Mouse (Mus musculus) hindbrain, embryonic 11.5 days (tissue): Measurements from ENCODE around the gene Cd70. TPM values are rescaled to one million over a fixed set of nuclear protein-coding genes. Genes with fewer than 3 reads are reported as not detected.
A peak's percentile ranks its signal among the peaks of the same experiment; 100 is the strongest.

Experiments
- ATAC-seq: fragments of 200-750 bp; cut with Nextera tagmentation; 2 replicates; pipeline ENCODE4 v1.8.0; 2017; ENCODE audit warnings: mild to moderate bottlenecking, moderate TSS enrichment, moderate library complexity; ENCODE audit not compliant: low FRiP score
- DNase-seq: peaks from one replicate; pipeline ENCODE4 v3.0.0-alpha.2; 2015; ENCODE audit warnings: low spot score
- H3K27ac ChIP-seq: fragments of 300-500 bp; sonication (generic); 2 replicates; pipeline ENCODE4 v1.5.1; 2014; ENCODE audit warnings: mild to moderate bottlenecking, low read depth, low read length
- H3K27me3 ChIP-seq: fragments of 300-500 bp; sonication (generic); 2 replicates; pipeline ENCODE4 v1.6.1; 2014; ENCODE audit warnings: mild to moderate bottlenecking, low read length, moderate library complexity, mixed read lengths; ENCODE audit not compliant: control insufficient read depth, insufficient read depth
- H3K36me3 ChIP-seq: fragments of 300-500 bp; sonication (generic); 2 replicates; pipeline ENCODE4 v1.6.1; 2014; ENCODE audit warnings: mild to moderate bottlenecking, low read length, moderate library complexity, mixed read lengths; ENCODE audit not compliant: control insufficient read depth, insufficient read depth
- H3K4me1 ChIP-seq: fragments of 300-500 bp; sonication (generic); replicated peaks from 2 replicates; pipeline ENCODE4 v1.6.1; 2014; ENCODE audit warnings: low read length, mixed read lengths; ENCODE audit not compliant: control insufficient read depth, insufficient read depth
- H3K4me2 ChIP-seq: fragments of 300-500 bp; sonication (generic); replicated peaks from 2 replicates; pipeline ENCODE4 v1.6.1; 2014; ENCODE audit warnings: mild to moderate bottlenecking, low read depth, low read length
- H3K4me3 ChIP-seq: fragments of 300-500 bp; sonication (generic); 2 replicates; pipeline ENCODE4 v1.5.1; 2014; ENCODE audit warnings: low read depth, low read length
- H3K9ac ChIP-seq: fragments of 300-500 bp; sonication (generic); 2 replicates; pipeline ENCODE4 v1.6.1; 2014; ENCODE audit warnings: low read depth, low read length
- H3K9me3 ChIP-seq: fragments of 300-500 bp; sonication (generic); 2 replicates; pipeline ENCODE4 v1.6.1; 2016; ENCODE audit warnings: low read length; ENCODE audit not compliant: control insufficient read depth
- WGBS: fragments of 180-500 bp; shearing (Covaris S2); extraction: QIAGEN DNeasy Blood & Tissue Kit; methylation state at CpG from one replicate; pipeline ENCODE4 v1.1.7; 2014; 5-methylcytosine and 5-hydroxymethylcytosine counted together
- polyA plus RNA-seq: library from polyadenylated mRNA; unstranded; fragments of >200 nt; fragmentation: Nextera tagmentation; extraction: Ambion mirVana; gene quantifications from 2 replicates; pipeline ENCODE4 v1.2.1, GENCODE M21; 2014

Gene Cd70
- polyA plus RNA-seq = 0.28 TPM in 1 of 2 replicates, not detected in the other

DNA sequence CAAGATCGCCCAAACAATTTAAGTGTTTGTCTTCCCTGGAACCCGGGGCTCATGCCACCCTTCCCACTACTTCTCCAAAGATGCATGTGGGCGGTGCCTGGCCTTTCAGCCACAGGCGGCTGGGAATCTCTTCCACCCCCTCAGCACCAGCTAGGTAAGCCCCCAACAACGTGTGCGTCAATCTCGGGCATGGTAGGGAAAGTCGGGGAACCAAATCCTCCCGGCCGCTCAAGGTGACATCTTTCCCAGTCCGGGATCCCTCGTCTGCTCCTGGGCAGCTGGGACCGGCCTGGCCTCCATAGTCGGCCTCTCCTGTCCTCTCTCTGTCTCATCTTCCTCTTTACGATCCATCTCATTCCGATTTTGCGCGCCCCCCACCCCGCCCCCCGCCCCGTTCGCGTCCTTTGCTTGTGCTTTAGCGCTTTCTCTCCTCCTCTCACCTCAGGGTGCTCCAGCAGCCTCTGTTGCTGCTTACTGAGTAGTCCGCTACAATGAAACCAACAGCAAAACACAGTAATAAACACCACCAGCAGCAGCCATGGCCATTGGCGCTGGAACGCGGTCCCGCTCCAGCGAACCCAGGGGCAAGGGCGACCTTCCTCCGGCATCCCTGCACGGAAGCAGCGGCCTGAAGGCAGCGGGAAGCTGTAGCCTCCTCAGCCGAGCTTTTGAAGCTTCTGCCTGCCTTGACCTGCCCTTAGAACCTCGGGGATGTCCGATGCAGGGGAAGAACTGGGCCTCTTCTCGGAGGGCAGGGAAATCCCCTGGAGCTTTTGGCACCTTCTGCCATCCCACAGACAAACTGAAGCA is at the start of gene Cd70:
Gene Cd70 (minus strand): TSS at position 784 of the 810 bp plus-strand sequence.
- WGBS = 4% methylated on average over 38 of the region's 39 CpGs
- H3K27me3 ChIP-seq = peaks cover 23% of the 10 kb centered on the region
- no peaks in the 10 kb centered on the region for H3K36me3 ChIP-seq
- H3K4me3 ChIP-seq = peak within 1 kb of the TSS; percentile 28
- H3K4me2 ChIP-seq = peak within 1 kb of the TSS; percentile 49
- H3K9ac ChIP-seq = peak within 1 kb of the TSS; percentile 47
- H3K9me3 ChIP-seq = no peaks in the 10 kb centered on the region
- peak; percentile 44 for DNase-seq
- H3K4me1 ChIP-seq = no peaks in the 10 kb centered on the region; the same call in 1 of the 2 replicates
- H3K27ac ChIP-seq = no peak within 1 kb of the TSS
- 0 out of 2 replicates have a peak, but pooled peaks have one; percentile 35 for ATAC-seq

DNA sequence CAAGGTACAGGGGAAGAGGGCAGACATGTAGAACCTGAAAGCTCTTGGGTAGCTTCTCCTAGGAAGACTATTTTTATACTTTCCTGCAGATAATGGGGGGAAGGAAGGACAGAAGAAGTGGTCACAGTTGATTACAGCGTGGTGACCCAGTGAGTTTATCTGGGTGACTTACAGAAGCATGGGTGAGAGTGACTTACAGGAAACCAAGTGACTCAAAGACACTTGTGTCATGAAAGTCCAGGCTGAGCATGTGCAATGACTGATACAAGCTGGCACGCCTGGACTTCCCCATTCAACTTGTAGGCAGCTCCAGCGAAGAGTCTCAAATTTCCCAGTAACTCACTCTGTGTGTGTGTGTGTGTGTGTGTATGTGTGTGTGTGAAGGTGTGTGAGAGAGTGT is 48.7 kb upstream of the Cd70 start:
- ATAC-seq (no peak), DNase-seq (no peak)
- no peak overlapping the region for H3K27ac ChIP-seq
- H3K9ac ChIP-seq = no peak overlapping the region
- no peaks in the 10 kb centered on the region for H3K27me3 ChIP-seq
- no peaks in the 10 kb centered on the region for H3K36me3 ChIP-seq
- H3K4me1 ChIP-seq = no peaks in the 10 kb centered on the region
- H3K4me3 ChIP-seq = no peak overlapping the region
- 85% methylated on average over 3 of the region's 3 CpGs for WGBS
- H3K9me3 ChIP-seq = no peaks in the 10 kb centered on the region
- H3K4me2 ChIP-seq = no peak overlapping the region

DNA sequence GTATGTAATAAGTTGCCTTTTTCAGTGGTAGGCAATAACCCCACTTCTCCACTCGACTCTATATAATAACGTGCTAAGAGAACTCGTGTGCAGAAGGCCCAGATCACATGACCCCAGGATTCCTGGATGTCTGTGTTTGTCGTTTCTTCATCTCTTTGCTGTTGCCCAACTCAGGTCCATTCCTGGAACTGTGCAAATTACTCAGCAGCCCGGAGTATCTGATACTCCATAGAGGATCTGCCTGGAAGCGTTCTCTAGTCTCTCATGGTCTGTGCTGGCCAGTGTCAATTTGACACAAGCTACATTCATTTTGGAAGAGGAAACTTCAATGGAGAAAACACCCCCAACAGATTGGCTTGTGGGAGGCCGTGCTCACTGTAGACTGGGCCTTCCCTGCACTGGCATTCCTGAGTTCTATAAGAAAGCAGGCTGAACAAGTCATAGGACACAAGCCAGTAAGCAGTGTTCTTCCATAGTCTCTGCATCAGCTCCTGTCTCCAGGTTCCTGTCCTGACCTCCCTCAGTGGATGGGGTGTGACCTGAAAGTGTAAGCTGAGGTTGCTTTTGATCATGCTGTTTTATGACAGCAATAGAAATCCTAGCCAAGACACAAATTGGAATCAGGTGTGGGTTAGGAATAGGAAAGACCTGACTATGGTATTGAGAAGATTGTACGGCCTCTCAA is 45.9 kb upstream of the Cd70 start:
- Histone ChIP-seq H3K27ac (no peak overlapping the region), H3K4me1 (no peaks in the 10 kb centered on the region), H3K4me3 (no peak overlapping the region), H3K27me3 (no peaks in the 10 kb centered on the region), H3K4me2 (no peak overlapping the region), H3K9me3 (no peaks in the 10 kb centered on the region), H3K36me3 (no peaks in the 10 kb centered on the region), H3K9ac (no peak overlapping the region)
- ATAC-seq (no peak), DNase-seq (no peak)
- 84% methylated on average over 8 of the region's 8 CpGs for WGBS

DNA sequence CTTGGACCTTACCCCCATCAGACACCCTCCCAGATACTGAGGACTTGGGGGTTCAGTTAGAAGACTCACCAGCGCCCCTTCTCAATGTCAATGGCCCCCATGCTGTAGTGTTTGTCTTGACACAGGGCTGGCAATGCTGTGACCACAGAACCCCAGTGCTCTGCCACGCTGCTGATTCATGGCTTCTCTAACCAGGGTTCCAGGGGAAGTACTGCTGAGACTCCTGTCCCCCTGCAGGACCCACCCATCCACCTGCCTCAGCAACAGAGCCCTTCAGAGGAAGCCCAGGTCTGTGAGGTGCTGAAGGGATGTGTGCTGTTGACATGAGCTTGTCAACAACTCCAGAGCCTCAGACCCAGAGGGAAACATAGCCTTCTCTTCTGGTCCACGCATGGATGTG is 45.2 kb upstream of the Cd70 start:
- no peak for ATAC-seq
- no peak overlapping the region for H3K9ac ChIP-seq
- no peak overlapping the region for H3K4me2 ChIP-seq
- no peak for DNase-seq
- no peaks in the 10 kb centered on the region for H3K4me1 ChIP-seq
- 82% methylated on average over 3 of the region's 3 CpGs for WGBS
- H3K36me3 ChIP-seq = no peaks in the 10 kb centered on the region
- H3K4me3 ChIP-seq = no peak overlapping the region
- H3K9me3 ChIP-seq = no peaks in the 10 kb centered on the region
- H3K27me3 ChIP-seq = no peaks in the 10 kb centered on the region
- no peak overlapping the region for H3K27ac ChIP-seq

DNA sequence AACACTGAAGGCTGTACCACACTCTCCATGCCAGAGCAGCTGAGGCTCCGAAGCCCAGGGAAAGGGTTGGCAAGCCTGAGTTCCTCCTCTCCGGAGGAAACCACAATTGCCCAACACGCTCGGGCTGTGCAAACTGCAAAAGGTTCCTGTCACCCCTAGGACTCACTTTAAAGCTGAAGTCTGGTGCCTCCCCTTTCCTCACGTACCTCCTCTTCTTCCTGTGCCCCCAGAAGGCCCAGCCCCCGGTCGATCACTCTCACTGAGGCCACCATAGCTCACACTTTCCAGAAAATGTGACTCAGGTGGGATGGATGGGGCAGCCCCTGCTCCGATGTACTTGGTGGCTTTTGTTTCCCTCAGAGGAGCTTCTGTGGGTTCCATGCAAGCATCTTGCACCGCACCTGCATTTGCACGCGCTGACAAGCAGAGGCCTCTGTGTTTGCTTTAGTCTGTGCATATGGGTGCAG is 44.5 kb upstream of the Cd70 start, which contains the start of gene Tnfsf14:
Gene Tnfsf14 (minus strand): TSS at position 137 of the 467 bp plus-strand sequence.
- H3K9me3 ChIP-seq = no peaks in the 10 kb centered on the region
- no peaks in the 10 kb centered on the region for H3K4me1 ChIP-seq
- no peak for DNase-seq
- ATAC-seq = no peak
- H3K36me3 ChIP-seq = no peaks in the 10 kb centered on the region
- H3K9ac ChIP-seq = no peak within 1 kb of the TSS
- H3K4me2 ChIP-seq = no peak within 1 kb of the TSS
- no peaks in the 10 kb centered on the region for H3K27me3 ChIP-seq
- H3K27ac ChIP-seq = no peak within 1 kb of the TSS
- WGBS = 82% methylated on average over 11 of the region's 11 CpGs
- no peak within 1 kb of the TSS for H3K4me3 ChIP-seq

DNA sequence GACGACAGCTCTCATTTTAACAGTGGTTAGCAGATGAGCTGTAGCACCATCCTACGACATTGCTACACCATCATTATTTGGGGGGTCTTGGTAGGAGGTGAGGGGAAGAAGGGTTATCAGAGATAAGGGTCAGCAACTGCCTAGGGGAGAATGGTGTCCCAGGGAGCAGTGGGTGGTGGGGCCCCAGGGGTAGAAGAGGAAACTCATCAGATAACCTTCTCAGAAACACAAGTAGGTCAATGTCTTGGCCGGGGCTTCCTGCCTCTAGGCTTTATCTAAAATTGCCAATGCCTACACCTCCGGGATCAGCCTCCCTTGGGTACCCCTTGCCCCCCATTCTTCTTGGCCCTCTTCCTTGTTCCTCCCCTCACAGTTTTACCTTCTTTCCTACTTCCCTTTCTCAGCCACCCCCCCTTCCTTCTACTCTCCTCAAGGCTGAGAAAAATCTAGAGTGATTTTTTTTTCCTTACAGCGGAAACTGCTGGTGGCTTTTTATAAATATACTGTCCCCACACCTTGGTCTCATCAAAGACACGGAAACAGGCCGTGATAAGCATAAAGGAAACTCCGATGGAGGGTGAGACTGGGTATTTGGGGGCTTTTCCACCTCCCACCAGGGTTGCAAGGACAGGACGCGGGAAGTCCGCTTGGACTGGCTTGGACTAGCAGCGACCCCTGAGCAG is 39.1 kb upstream of the Cd70 start:
- Histone ChIP-seq H3K4me2 (no peak overlapping the region), H3K27ac (no peak overlapping the region), H3K4me3 (no peak overlapping the region), H3K9ac (no peak overlapping the region), H3K36me3 (no peaks in the 10 kb centered on the region), H3K27me3 (no peaks in the 10 kb centered on the region), H3K9me3 (no peaks in the 10 kb centered on the region), H3K4me1 (no peaks in the 10 kb centered on the region)
- ATAC-seq (no peak), DNase-seq (no peak)
- WGBS = 92% methylated on average over 12 of the region's 12 CpGs

DNA sequence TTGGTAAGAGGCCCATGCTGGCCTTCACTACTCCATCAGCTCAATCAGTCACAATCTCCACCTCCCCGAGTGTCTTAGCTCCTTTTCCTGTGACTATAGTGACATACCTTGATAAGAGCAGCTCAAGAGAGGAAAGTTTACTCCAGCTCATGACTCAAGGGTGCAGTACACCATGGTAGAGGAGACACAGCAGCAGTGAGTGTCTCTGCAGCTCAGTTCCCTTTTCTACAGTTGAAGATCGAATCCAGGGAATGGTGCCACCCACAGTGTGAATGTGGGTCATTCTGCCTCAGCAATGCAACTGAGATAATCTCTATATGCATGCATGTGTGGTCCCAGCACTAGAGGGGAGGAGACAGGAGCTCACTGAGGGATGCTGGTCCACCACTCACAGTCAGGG is 36.1 kb upstream of the Cd70 start:
- no peak for ATAC-seq
- Histone ChIP-seq H3K4me1 (no peaks in the 10 kb centered on the region), H3K9ac (no peak overlapping the region), H3K27me3 (no peaks in the 10 kb centered on the region), H3K4me3 (no peak overlapping the region), H3K36me3 (no peaks in the 10 kb centered on the region), H3K27ac (no peak overlapping the region), H3K9me3 (no peaks in the 10 kb centered on the region), H3K4me2 (no peak overlapping the region)
- WGBS = 81% methylated on average over 2 of the region's 2 CpGs
- DNase-seq = no peak

DNA sequence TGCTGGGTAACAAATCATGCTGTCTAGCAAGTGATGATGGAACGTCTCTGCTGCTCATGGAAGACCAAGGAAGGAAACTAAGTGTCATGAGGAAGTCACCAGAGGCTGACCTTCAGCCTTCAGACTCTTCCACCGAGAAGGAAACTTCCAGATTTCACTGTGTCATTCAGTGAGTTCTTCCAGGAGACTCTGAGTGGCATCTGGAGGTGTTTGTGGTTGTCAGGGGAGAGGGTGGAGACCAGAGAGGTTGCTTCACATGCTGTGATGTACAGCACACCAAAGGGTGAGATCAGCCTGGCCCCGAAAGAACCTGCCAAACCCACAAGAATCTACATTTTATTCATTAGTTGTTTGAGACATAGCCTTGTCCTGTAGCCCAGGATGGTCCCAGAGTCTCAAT is 33.3 kb upstream of the Cd70 start:
- 73% methylated on average over 3 of the region's 3 CpGs for WGBS
- H3K36me3 ChIP-seq = no peaks in the 10 kb centered on the region
- no peaks in the 10 kb centered on the region for H3K9me3 ChIP-seq
- no peaks in the 10 kb centered on the region for H3K4me1 ChIP-seq
- ATAC-seq = no peak
- no peaks in the 10 kb centered on the region for H3K27me3 ChIP-seq
- no peak overlapping the region for H3K9ac ChIP-seq
- H3K4me3 ChIP-seq = no peak overlapping the region
- no peak for DNase-seq
- no peak overlapping the region for H3K27ac ChIP-seq
- H3K4me2 ChIP-seq = no peak overlapping the region
